Mouse (Mus musculus) myocyte (in vitro differentiated cells): Measurements from ENCODE around the gene Wdr25.

Source experiments
- CEBPB ChIP-seq: IDR thresholded peaks from 2 replicates; pipeline ENCODE4 v1.6.1; 2011; ENCODE audit warnings: mild to moderate bottlenecking, moderate library complexity; ENCODE audit not compliant: poor library complexity, insufficient read depth, severe bottlenecking
- E2F4 ChIP-seq: IDR thresholded peaks from one replicate; pipeline ENCODE4 v1.6.1; 2011; ENCODE audit warnings: mild to moderate bottlenecking, control low read depth, moderate library complexity; ENCODE audit not compliant: insufficient read depth
- MAX ChIP-seq: IDR thresholded peaks from one replicate; pipeline ENCODE4 v1.6.1; 2011; ENCODE audit warnings: low read depth, mild to moderate bottlenecking, control low read depth
- MYOD1 ChIP-seq, 3 experiments: IDR thresholded peaks; one replicate each; pipeline ENCODE4 v1.6.1; 2011; ENCODE audit warnings: control low read depth in 2 of 3, low read depth in 2 of 3, mild to moderate bottlenecking in 2 of 3, moderate library complexity in 1 of 3; ENCODE audit not compliant: insufficient read length in 2 of 3, control insufficient read depth in 1 of 3
- POLR2A ChIP-seq: IDR thresholded peaks from one replicate; pipeline ENCODE4 v1.6.1; 2011; ENCODE audit warnings: low read depth, mild to moderate bottlenecking, control low read depth, moderate library complexity; ENCODE audit not compliant: insufficient read length
- POLR2AphosphoS2 ChIP-seq: IDR thresholded peaks from one replicate; pipeline ENCODE4 v1.6.1; 2011; ENCODE audit warnings: low read depth, control low read depth; ENCODE audit not compliant: insufficient read length

GRCm38 (mm10) chr12:108953011-108953550 is 59.6 kb downstream of the Wdr25 start:
- TF ChIP-seq POLR2A, result no peak
- TF ChIP-seq MAX, result no peak
- TF ChIP-seq CEBPB, result no peak
- TF ChIP-seq MYOD1 (IDR thresholded peaks at IDR 0.05; ENCODE audit: control insufficient read depth in 1 of 3, insufficient read length in 2 of 3, low read depth in 2 of 3), result no peak
- TF ChIP-seq POLR2AphosphoS2, result no peak
- no peak for TF ChIP-seq E2F4
